Mouse (Mus musculus) T-helper 17 cell (primary cell): ENCODE data around the gene 1110004F10Rik.

Source experiments
- in situ Hi-C, 2 experiments: fragments of 300-600 bp; cut with MboI, MseI; formaldehyde crosslinking; loops; 1 replicate in 1 of 2; 2 replicates in 1 of 2; pipeline ENCODE4 v1.15.1; 2025; ENCODE audit warnings: high pct_unique_total_duplicates in 2 of 2

The 1110004F10Rik gene

GRCm38 (mm10) chr7:116092710-116093465, 53.7 kb downstream of the 1110004F10Rik start:
- in situ Hi-C loops = no loop called here

- in situ Hi-C loops = no loop called here
Measured at GRCm38 (mm10) chr7:116093466-116093850, 54.3 kb downstream of the 1110004F10Rik start.

GRCm38 (mm10) chr7:116099952-116100528, 60.8 kb downstream of the 1110004F10Rik start:
- in situ Hi-C loops = no loop called here

- in situ Hi-C loops = no loop called here
Measured at GRCm38 (mm10) chr7:116103091-116103490, 63.9 kb downstream of the 1110004F10Rik start.

GRCm38 (mm10) chr7:116110661-116111060, 71.5 kb downstream of the 1110004F10Rik start:
- in situ Hi-C loops = no loop called here

GRCm38 (mm10) chr7:116111546-116111945, 72.3 kb downstream of the 1110004F10Rik start:
- in situ Hi-C loops = no loop called here

GRCm38 (mm10) chr7:116115216-116115930, 76.2 kb downstream of the 1110004F10Rik start:
- in situ Hi-C loops = no loop called here

GRCm38 (mm10) chr7:116115991-116116390, 76.8 kb downstream of the 1110004F10Rik start:
- in situ Hi-C loops = no loop called here

- in situ Hi-C loops = no loop called here
Measured at GRCm38 (mm10) chr7:116119306-116119857, 80.2 kb downstream of the 1110004F10Rik start.

- in situ Hi-C loops = no loop called here
Measured at GRCm38 (mm10) chr7:116120737-116121136, 81.5 kb downstream of the 1110004F10Rik start.

- in situ Hi-C loops = no loop called here
Measured at GRCm38 (mm10) chr7:116121202-116121601, 82.0 kb downstream of the 1110004F10Rik start.

- in situ Hi-C loops = no loop called here
Measured at GRCm38 (mm10) chr7:116122981-116123596, 83.9 kb downstream of the 1110004F10Rik start.

GRCm38 (mm10) chr7:116123597-116123985, 84.4 kb downstream of the 1110004F10Rik start:
- in situ Hi-C loops = no loop called here

GRCm38 (mm10) chr7:116124057-116124456, 84.9 kb downstream of the 1110004F10Rik start:
- in situ Hi-C loops = no loop called here

GRCm38 (mm10) chr7:116125671-116126070, 86.5 kb downstream of the 1110004F10Rik start:
- in situ Hi-C loops = no loop called here

GRCm38 (mm10) chr7:116127052-116127451, 87.9 kb downstream of the 1110004F10Rik start:
- in situ Hi-C loops = no loop called here

GRCm38 (mm10) chr7:116128286-116128685, 89.1 kb downstream of the 1110004F10Rik start:
- in situ Hi-C loops = no loop called here

- in situ Hi-C loops = no loop called here
Measured at GRCm38 (mm10) chr7:116129374-116129773, 90.2 kb downstream of the 1110004F10Rik start.

GRCm38 (mm10) chr7:116131390-116131789, 92.2 kb downstream of the 1110004F10Rik start:
- in situ Hi-C loops = no loop called here

GRCm38 (mm10) chr7:116132078-116132477, 92.9 kb downstream of the 1110004F10Rik start:
- in situ Hi-C loops = no loop called here

- in situ Hi-C loops = no loop called here
Measured at GRCm38 (mm10) chr7:116134413-116135292, 95.5 kb downstream of the 1110004F10Rik start.
